Comparison of ENCODE assay signal across 13 mouse cellular contexts in the genomic region with DNA sequence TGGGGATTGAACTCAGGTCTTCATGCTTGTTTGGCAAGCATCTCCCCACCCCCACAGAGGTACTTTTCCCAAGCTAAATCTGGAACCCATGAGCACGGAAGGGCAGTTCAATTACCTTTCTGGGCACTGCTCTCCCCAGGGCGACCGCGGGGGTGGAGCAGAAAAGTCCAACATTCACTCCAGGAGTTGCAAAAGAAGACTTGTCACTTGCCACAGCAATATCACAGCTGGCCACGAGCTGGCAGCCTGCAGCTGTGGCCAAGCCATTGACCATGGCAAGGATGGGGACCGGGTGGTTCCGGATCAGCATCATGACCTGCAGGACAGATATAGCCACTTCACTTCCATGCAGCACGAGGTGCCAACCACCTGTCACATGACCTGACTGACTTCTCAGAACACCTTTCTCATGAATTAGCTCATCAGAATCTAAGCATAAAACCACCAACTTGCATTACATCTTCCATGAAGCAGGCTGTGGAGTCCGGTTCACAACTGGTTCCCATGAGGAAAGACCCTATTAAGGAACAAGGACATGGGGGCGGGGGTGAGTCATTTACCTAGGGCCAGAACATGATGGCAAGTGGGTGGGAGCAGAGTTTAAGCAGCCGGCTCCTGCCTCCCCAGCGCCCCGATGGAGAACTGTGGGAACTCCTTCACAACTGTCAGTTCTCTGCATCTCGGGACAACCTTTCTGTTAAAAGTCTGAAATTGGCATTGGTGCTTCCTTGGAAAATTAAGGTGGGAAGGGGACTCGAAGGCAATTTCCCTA. TPM values are rescaled to one million over a fixed set of nuclear protein-coding genes. Genes with fewer than 3 reads are reported as not detected.
A peak's percentile ranks its signal among the peaks of the same experiment; 100 is the strongest.
DNase-seq lines count a peak whose midpoint lies in the region; ATAC-seq and TF ChIP-seq lines count a peak whose summit lies in the region.
"Had no signal": no experiment of that assay in that cellular context is flagged by ENCODE, and none has a peak within 500 bp of the region (broad histone marks: within the 10 kb centered on the region; RNA-seq: fewer than 3 reads in every experiment).

No protein-coding gene starts in this region.

- TF ChIP-seq EP300 in MEL (IDR thresholded peaks at IDR 0.05; ENCODE audit: low read depth in 1 of 2, low read length in 2 of 2), result no peak

- H3K36me3 ChIP-seq in kidney, embryonic 14.5 days (ENCODE audit: control insufficient read depth, insufficient read depth, low read length), result no peaks in the 10 kb centered on the region
- H3K36me3 ChIP-seq in MEL (ENCODE audit: control insufficient read depth in 1 of 2, insufficient read depth in 2 of 2, low read length in 2 of 2), result no peaks in the 10 kb centered on the region
- no peaks in the 10 kb centered on the region for H3K36me3 ChIP-seq in lung, embryonic 14.5 days (ENCODE audit: insufficient read depth)
- H3K36me3 ChIP-seq: forebrain, embryonic 15.5 days; neural tube, embryonic 12.5 days had no signal

- WGBS in kidney, embryonic 14.5 days, result 59% methylated on average over 15 of the region's 15 CpGs
- WGBS in lung, embryonic 14.5 days, result 53% methylated on average over 15 of the region's 15 CpGs

- no peak overlapping the region for H3K4me2 ChIP-seq in kidney, embryonic 14.5 days (replicated peaks; ENCODE audit: low read depth, low read length)
- no peak overlapping the region for H3K4me2 ChIP-seq in lung, embryonic 14.5 days
- H3K4me2 ChIP-seq: forebrain, embryonic 15.5 days; neural tube, embryonic 12.5 days had no signal

- no peak overlapping the region for H3K4me3 ChIP-seq in kidney, embryonic 14.5 days (ENCODE audit: low read length)
- H3K4me3 ChIP-seq in MEL (ENCODE audit: control insufficient read depth in 1 of 2, insufficient read depth in 1 of 2, low read depth in 2 of 2, low read length in 2 of 2), result no peak overlapping the region
- no peak overlapping the region for H3K4me3 ChIP-seq in lung, embryonic 14.5 days (ENCODE audit: low read depth, low read length)
- H3K4me3 ChIP-seq: forebrain, embryonic 15.5 days; neural tube, embryonic 12.5 days had no signal

- TF ChIP-seq CTCF in MEL (IDR thresholded peaks at IDR 0.05 in 2 of 3, conservative IDR thresholded peaks at IDR 0.05 in 1 of 3; ENCODE audit: control insufficient read depth in 1 of 3, insufficient read depth in 1 of 3, low read depth in 2 of 3, low read length in 3 of 3, poor library complexity in 1 of 3, severe bottlenecking in 1 of 3), result peak in 2 of 3 experiments; percentile 21 to 32; a peak in 4 of 6 replicates
- TF ChIP-seq CTCF in lung, embryonic 14.5 days (IDR thresholded peaks at IDR 0.05; ENCODE audit: low read depth), result peak; percentile 16; the same call in 1 of the 2 replicates

- no peak for TF ChIP-seq POLR2A in MEL (IDR thresholded peaks at IDR 0.05; ENCODE audit: control insufficient read depth in 1 of 2, insufficient read depth in 1 of 2, low read depth in 1 of 2, low read length in 2 of 2, poor library complexity in 1 of 2)

- no peak overlapping the region for H3K9ac ChIP-seq in kidney, embryonic 14.5 days (ENCODE audit: low read depth, low read length)
- H3K9ac ChIP-seq in MEL (ENCODE audit: control insufficient read depth, low read depth, low read length, poor library complexity, severe bottlenecking), result no peak overlapping the region
- H3K9ac ChIP-seq in lung, embryonic 14.5 days, result no peak overlapping the region
- H3K9ac ChIP-seq: forebrain, embryonic 15.5 days; neural tube, embryonic 12.5 days had no signal

- no peak overlapping the region for H3K27ac ChIP-seq in kidney, embryonic 14.5 days (ENCODE audit: low read depth, low read length)
- no peak overlapping the region for H3K27ac ChIP-seq in MEL (ENCODE audit: control insufficient read depth, low read depth, low read length)
- H3K27ac ChIP-seq in lung, embryonic 14.5 days (ENCODE audit: low read depth), result no peak overlapping the region
- H3K27ac ChIP-seq: forebrain, embryonic 15.5 days; neural tube, embryonic 12.5 days had no signal

- 0 out of 2 replicates have a peak, but pooled peaks have one; percentile 33 for ATAC-seq in kidney, embryonic 14.5 days (ENCODE audit: low FRiP score, low TSS enrichment)
- no peak for ATAC-seq in lung, embryonic 14.5 days (ENCODE audit: insufficient read depth)
- ATAC-seq in inflammation-experienced regulatory T-cells, adult 6 months, result no peak

- DNase-seq in kidney, adult 8-10 months, result no peak
- peak; percentile 19 for DNase-seq in 3134 (ENCODE audit: extremely low read depth, insufficient read length, low spot score)
- no peak for DNase-seq in MEL (ENCODE audit: low read depth, low spot score)
- peak; percentile 32 for DNase-seq in lung, embryonic 14.5 days
- DNase-seq in right cerebral cortex, postnatal 25 days, result no peak
- DNase-seq: cerebellum, adult 9-10 months; kidney, adult 11 months; left cerebral cortex, postnatal 4 days; thymus, postnatal 36 days had no signal

- H3K4me1 ChIP-seq in kidney, embryonic 14.5 days (ENCODE audit: control insufficient read depth, insufficient read depth, low read length), result peaks cover 4% of the 10 kb centered on the region; the same call in 1 of the 2 replicates
- no peaks in the 10 kb centered on the region for H3K4me1 ChIP-seq in MEL (ENCODE audit: control insufficient read depth in 1 of 2, insufficient read depth in 2 of 2, low read length in 2 of 2)
- H3K4me1 ChIP-seq in lung, embryonic 14.5 days (ENCODE audit: insufficient read depth), result 0 out of 2 replicates have a peak, but pooled peaks cover 9% of the 10 kb centered on the region

- TF ChIP-seq RAD21 in MEL (IDR thresholded peaks at IDR 0.05; ENCODE audit: low read depth, low read length), result peak; percentile 35

- no peaks in the 10 kb centered on the region for H3K9me3 ChIP-seq in kidney, embryonic 14.5 days (ENCODE audit: control insufficient read depth, low read length)
- no peaks in the 10 kb centered on the region for H3K9me3 ChIP-seq in MEL (replicated peaks; ENCODE audit: insufficient read depth, low read length)
- H3K9me3 ChIP-seq in lung, embryonic 14.5 days (ENCODE audit: low read depth, low read length), result no peaks in the 10 kb centered on the region
- H3K9me3 ChIP-seq: forebrain, embryonic 15.5 days; neural tube, embryonic 12.5 days had no signal

- no peaks in the 10 kb centered on the region for H3K27me3 ChIP-seq in kidney, embryonic 14.5 days (ENCODE audit: control insufficient read depth, insufficient read depth, low read length)
- no peaks in the 10 kb centered on the region for H3K27me3 ChIP-seq in MEL (ENCODE audit: control insufficient read depth in 1 of 2, insufficient read depth in 2 of 2, low read length in 2 of 2)
- no peaks in the 10 kb centered on the region for H3K27me3 ChIP-seq in lung, embryonic 14.5 days (ENCODE audit: insufficient read depth, low read length)
- H3K27me3 ChIP-seq: forebrain, embryonic 15.5 days; neural tube, embryonic 12.5 days had no signal

- H3K79me2 ChIP-seq in MEL (ENCODE audit: control insufficient read depth, insufficient read depth, low read length, poor library complexity), result no peaks in the 10 kb centered on the region

TF ChIP-seq in MEL, 35 proteins besides CTCF, POLR2A, EP300 and RAD21:
- TF ChIP-seq MEF2A (IDR thresholded peaks at IDR 0.05; ENCODE audit: extremely low read depth, insufficient replicate concordance, low read depth, low read length, poor library complexity, severe bottlenecking) (no peak), SMC3 (IDR thresholded peaks at IDR 0.05; ENCODE audit: low read depth, low read length) (peak; percentile 32)
TF ChIP-seq in MEL: peak in this region for 1.

RNA-seq across cellular contexts. Expression of gene Echdc3, which starts 17.2 kb away (rescaled TPM):
- polyA plus RNA-seq in kidney, embryonic 14.5 days (2014; fragmentation: Nextera tagmentation; extraction: Ambion mirVana), result 7.0 and 7.4 TPM in 2 replicates
- total RNA-seq in MEL (2012; rRNA removed), result not detected in 2 replicates
- polyA plus RNA-seq in MEL (2012; ENCODE audit: insufficient read depth in 1 of 2, insufficient read length in 2 of 2, low read depth in 1 of 2, low replicate concordance in 2 of 2, missing spikeins in 1 of 2), result not detected
- polyA plus RNA-seq in lung, embryonic 14.5 days (2014; fragmentation: Nextera tagmentation; extraction: Ambion mirVana), result 6.1 and 8.1 TPM in 2 replicates
- polyA plus RNA-seq in inflammation-experienced regulatory T-cells, adult 6 months (2017; shearing (Covaris generic)), result not detected

Comparison
In these comparisons a context has a peak if more than half of its experiments do, and no peak if none do; other contexts are left out.
1. DNase-seq: peak in 3134 (single experiment) and lung, embryonic 14.5 days (single experiment); none in kidney, adult 8-10 months (0 of 2), MEL (single experiment) and right cerebral cortex, postnatal 25 days (single experiment).